Mouse (Mus musculus) testis, adult 2 months (tissue): ENCODE measurements around the gene Fnbp1.

Source experiments
- CTCF ChIP-seq: fragments of 200-500 bp; IDR thresholded peaks from 2 replicates; pipeline ENCODE4 v1.5.1; 2012; ENCODE audit warnings: low read depth, mild to moderate bottlenecking, inconsistent platforms, low read length, moderate library complexity; ENCODE audit not compliant: control insufficient read depth, insufficient read depth, insufficient replicate concordance
- POLR2A ChIP-seq: fragments of 200-500 bp; IDR thresholded peaks from 2 replicates; pipeline ENCODE4 v1.6.1; 2012; ENCODE audit warnings: low read depth, mild to moderate bottlenecking, inconsistent platforms, low read length, moderate library complexity; ENCODE audit not compliant: control insufficient read depth

GRCm38 (mm10) chr2:31143768-31144695, 2.2 kb upstream of the Fnbp1 start:
- TF ChIP-seq CTCF = no peak
- no peak for TF ChIP-seq POLR2A
